Mouse (Mus musculus): ENCODE measurements around the gene Scrn1.

Scrn1 gene

GRCm38 (mm10) chr6:54565665-54566545 lies at the start of gene Scrn1:
TSS of gene Scrn1 (minus strand) at chr6:54566489.
- peak; percentile 89 for DNase-seq

- no peak for DNase-seq
Observed at GRCm38 (mm10) chr6:54606241-54606640, 40.0 kb upstream of the Scrn1 start.

GRCm38 (mm10) chr6:54604001-54604715 lies 37.9 kb upstream of the Scrn1 start:
- DNase-seq: no peak

- no peak for DNase-seq
Observed at GRCm38 (mm10) chr6:54602891-54603290, 36.6 kb upstream of the Scrn1 start.

- DNase-seq: no peak
Observed at GRCm38 (mm10) chr6:54600681-54601347, 34.5 kb upstream of the Scrn1 start.

GRCm38 (mm10) chr6:54597711-54598110 lies 31.4 kb upstream of the Scrn1 start:
- DNase-seq: no peak

- no peak for DNase-seq
Observed at GRCm38 (mm10) chr6:54597208-54597607, 30.9 kb upstream of the Scrn1 start, which contains the start of gene Fkbp14. TSS of gene Fkbp14 (minus strand) at chr6:54597308.

GRCm38 (mm10) chr6:54595330-54595878 lies 29.1 kb upstream of the Scrn1 start:
- no peak for DNase-seq

GRCm38 (mm10) chr6:54594469-54595329 lies 28.4 kb upstream of the Scrn1 start, which contains the start of gene Plekha8:
TSS of gene Plekha8 (plus strand) at chr6:54595111.
- peak; percentile 95 for DNase-seq

- DNase-seq: no peak
Observed at GRCm38 (mm10) chr6:54593766-54594468, 27.6 kb upstream of the Scrn1 start.

GRCm38 (mm10) chr6:54592938-54593535 lies 26.7 kb upstream of the Scrn1 start:
- DNase-seq: peak; percentile 92

GRCm38 (mm10) chr6:54591778-54592177 lies 25.5 kb upstream of the Scrn1 start:
- DNase-seq: no peak

- DNase-seq: no peak
Observed at GRCm38 (mm10) chr6:54590691-54591090, 24.4 kb upstream of the Scrn1 start.

GRCm38 (mm10) chr6:54588212-54588611 lies 21.9 kb upstream of the Scrn1 start:
- DNase-seq: no peak

GRCm38 (mm10) chr6:54587683-54588082 lies 21.4 kb upstream of the Scrn1 start:
- DNase-seq: no peak

- no peak for DNase-seq
Observed at GRCm38 (mm10) chr6:54586911-54587310, 20.6 kb upstream of the Scrn1 start.

- peak; percentile 74 for DNase-seq
Observed at GRCm38 (mm10) chr6:54586175-54586574, 19.9 kb upstream of the Scrn1 start.

- DNase-seq: peak; percentile 59
Observed at GRCm38 (mm10) chr6:54573218-54573955, 7.1 kb upstream of the Scrn1 start.

- no peak for DNase-seq
Observed at GRCm38 (mm10) chr6:54569776-54570175, 3.5 kb upstream of the Scrn1 start.

GRCm38 (mm10) chr6:54566546-54566919 lies 244 bp upstream of the Scrn1 start:
- DNase-seq: no peak

Data from embryo, embryonic 11 days (tissue).